Mouse (Mus musculus): ENCODE measurements around the gene Plppr3.
A peak's percentile ranks its signal among the peaks of the same experiment; 100 is the strongest.

The Plppr3 gene

GRCm38 (mm10) chr10:79852107-79852789 lies 22.2 kb downstream of the Plppr3 start:
- no peak for DNase-seq (ENCODE audit: low spot score)

- no peak for DNase-seq (ENCODE audit: low spot score)
Observed at GRCm38 (mm10) chr10:79851653-79852052, 22.8 kb downstream of the Plppr3 start.

DNA sequence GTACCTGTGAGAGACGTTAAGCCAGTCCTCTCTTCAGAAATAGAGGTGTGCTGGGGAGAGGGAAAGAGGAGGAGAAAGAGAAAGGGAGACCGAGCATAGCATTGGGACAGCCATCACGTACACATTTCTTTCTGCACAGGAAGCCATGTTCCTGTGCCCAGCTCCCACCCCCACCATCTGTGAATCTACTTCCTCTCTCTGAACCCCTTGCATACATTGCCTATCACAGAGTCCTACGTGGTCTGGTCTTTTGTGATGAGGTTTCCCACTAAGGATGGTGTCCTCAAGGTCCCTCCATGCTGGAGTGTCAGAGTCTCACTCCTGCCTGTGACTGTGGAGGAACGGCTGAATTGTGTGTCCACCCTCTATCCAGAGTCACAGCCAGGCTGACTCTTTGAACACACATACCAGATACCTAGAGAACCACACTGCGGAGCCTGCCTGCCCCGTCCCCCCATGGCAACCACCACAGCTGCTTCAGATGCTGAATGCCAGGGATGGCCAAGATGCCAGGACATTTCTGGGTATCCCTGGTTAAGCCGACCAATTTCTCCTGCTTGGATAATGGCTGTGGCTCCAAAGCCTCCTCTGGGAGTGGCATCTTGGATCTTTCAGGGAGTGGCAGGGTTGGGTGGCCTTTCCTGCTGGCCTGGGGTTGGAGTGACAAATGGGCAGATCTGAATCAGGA lies 24.3 kb downstream of the Plppr3 start:
- no peak for DNase-seq (ENCODE audit: low spot score)

DNA sequence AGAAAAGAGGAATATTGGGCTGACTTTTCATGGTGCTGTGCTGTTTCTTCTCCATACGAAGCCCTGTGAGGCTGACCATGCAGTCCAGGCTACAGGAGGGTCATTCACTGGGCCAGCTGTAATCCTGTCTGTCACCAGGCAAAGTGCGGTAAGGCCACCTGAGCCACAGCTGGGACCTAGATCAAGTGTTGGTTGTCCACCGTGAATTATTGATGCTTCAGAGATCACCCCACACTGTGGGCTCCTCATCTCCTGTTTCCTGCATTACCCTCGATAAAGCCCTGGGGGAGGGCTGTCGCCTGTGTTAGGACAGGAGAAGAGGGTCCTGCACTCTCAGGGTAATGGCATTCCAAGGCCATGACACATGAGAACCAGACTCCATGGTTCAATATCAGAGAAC lies 27.9 kb downstream of the Plppr3 start:
- DNase-seq (ENCODE audit: low spot score) = no peak

DNA sequence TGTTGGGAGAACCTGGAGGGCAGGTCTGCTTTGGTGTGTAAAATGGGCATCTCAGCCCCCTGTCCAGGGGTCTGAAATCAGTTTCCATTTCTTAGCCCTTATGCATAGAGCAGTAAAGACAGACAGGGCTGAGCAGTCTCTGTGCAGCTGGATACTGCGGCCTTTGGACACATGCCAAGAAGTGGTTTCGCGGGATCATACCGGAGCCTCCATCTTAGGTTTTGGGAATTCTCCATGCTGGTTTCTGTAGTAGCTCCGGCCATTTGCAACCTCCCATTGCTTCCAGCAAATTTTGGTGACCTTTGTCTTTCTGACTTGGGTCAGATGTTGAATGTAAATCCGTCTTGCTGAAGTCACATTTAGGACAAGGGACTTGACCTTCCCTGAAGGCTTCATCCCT lies 31.0 kb downstream of the Plppr3 start:
- no peak for DNase-seq (ENCODE audit: low spot score)

GRCm38 (mm10) chr10:79842322-79842721 lies 32.1 kb downstream of the Plppr3 start:
- no peak for DNase-seq (ENCODE audit: low spot score)

GRCm38 (mm10) chr10:79840644-79841551 lies 33.5 kb downstream of the Plppr3 start:
- no peak for DNase-seq (ENCODE audit: low spot score)

DNA sequence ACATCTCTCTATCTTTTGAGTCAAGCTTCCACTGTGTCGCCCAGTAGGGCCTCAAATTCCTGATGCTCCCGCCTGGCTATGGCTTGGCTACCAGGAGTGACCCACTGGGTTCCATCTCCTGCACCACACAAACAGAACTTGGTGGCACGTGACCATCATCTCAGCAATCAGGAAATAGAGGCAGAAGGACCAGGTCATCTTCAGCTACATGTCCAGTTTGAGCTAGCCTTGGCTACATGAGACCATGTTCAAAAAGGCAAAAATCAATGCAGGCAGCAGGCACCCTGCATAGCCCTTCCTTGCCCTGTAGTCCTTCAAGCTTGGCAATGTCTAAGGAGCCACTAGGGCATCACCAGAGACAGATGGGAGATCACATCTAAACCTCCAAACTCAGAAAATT lies 34.3 kb downstream of the Plppr3 start:
- DNase-seq (ENCODE audit: low spot score) = no peak

- DNase-seq (ENCODE audit: low spot score) = no peak
Observed at GRCm38 (mm10) chr10:79838151-79838550, 36.3 kb downstream of the Plppr3 start.

DNA sequence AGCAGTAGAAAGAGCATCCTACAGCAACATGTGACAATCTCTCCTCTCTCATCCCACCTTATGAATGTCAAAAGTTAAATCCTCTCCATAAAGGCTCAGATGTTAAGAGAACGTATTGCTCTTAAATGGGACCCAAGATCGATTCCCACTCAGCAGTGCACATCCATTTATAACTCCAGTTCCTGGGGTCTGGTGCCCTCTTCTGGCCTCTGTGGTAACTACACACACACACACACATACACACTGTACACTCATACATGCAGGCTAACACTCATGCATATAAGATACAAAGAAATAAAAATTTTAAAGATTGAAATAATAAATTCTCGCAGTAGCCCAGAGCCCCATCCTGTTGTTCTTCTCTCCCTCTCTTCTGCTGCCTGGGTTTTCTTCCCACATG lies 37.5 kb downstream of the Plppr3 start:
- DNase-seq (ENCODE audit: low spot score) = no peak

- DNase-seq (ENCODE audit: low spot score) = peak; percentile 59
Observed at GRCm38 (mm10) chr10:79834769-79835398, 39.5 kb downstream of the Plppr3 start.

DNA sequence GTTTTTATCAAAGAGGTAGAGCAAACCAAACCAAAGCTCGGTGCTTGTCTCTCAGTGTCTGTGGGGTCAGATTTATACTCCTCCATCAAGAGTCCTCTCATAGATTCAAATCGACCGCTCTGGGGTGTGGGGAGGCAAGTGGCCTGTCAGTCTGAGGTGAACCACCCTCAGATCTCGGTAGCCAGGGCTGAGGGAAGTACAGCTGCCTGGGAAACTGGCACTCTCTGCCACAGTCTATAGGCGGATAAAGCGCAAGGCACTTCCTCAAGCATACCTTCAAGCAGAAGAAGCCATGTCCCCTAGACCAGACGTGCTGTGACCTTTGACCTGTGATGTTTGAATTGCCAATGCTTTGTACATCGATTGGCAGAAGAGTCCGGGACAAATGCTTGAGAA lies 41.6 kb downstream of the Plppr3 start:
- DNase-seq (ENCODE audit: low spot score) = no peak

- DNase-seq (ENCODE audit: low spot score) = no peak
Observed at GRCm38 (mm10) chr10:79832026-79832785, 42.2 kb downstream of the Plppr3 start.

DNA sequence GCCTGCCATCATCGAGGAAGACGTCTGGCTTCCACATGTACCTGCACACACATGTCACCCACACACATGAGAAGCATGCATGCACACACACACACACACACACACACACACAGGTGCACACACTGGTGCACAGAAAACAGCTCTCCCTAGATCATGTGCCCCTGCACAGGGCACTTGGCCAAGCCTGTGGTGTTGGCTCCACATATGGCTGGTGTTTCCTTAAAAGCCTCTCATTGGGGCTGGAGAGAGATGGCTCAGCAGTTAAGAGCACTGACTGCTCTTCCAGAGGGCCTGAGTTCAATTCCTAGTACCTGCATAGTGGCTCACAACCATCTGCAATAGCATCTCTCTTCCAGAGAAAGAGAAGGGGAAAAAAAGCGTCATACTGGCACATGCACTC lies 42.9 kb downstream of the Plppr3 start:
- DNase-seq (ENCODE audit: low spot score) = no peak

DNA sequence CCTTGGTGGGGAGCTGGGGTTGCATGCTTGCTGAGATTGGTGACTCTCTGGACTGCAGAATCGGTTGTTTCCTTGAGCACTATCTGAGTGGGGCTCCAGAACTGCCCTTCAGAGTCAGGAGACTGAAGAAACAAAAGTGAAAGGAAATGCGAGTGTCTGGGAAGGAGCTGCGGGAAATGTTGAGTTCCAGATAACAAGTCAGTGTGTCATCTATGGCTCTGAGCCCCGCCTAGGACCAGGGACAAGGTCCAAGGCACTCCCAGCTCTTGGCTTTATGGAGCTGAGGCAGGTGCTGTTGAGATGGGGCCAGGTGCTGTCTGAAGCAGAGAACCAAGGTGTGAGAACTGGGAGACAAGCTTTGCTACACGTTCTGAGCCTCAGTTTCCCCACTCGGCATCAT lies 50.0 kb downstream of the Plppr3 start:
- no peak for DNase-seq (ENCODE audit: low spot score)

GRCm38 (mm10) chr10:79823011-79823410 lies 51.4 kb downstream of the Plppr3 start:
- no peak for DNase-seq (ENCODE audit: low spot score)

DNA sequence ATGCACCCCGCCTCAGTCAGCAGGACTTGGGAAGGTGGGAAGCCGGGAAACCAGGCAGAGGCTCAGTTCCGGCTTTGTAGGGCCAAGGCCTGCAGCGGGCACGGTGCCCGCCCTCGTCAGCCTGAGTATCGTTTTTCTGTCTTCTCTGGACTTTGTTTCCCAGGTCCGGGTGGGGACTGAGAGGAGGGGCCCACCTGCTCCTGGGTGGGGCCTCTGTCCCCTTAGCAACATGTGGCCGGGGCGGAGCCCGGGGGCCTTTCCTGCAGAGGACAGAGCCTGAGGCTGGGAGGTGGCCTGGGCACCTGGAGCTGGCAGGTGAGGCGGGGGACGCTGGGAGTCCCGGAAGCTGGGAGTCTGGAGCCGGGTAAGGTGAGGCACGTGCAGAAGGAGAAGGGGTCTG lies 52.1 kb downstream of the Plppr3 start:
- no peak for DNase-seq (ENCODE audit: low spot score)

DNA sequence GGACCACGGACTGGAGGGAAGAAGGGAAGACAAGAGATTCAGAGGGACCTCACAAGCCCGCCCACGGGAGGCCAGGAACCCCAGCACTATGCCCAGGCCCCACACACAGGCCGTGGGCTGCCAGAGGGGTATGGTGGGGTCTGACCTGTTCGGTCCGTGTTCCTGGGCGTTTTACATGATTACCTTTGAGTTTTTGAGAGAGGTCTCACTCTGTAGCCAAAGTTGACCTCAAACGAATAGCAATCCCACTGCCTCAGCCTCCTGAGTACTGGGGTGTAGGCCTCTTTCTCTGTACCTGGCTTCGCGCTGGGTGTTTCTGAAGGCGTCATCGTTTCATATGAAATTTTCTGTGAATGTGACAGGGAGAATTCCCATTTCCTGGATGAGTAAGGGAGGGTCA lies 52.7 kb downstream of the Plppr3 start:
- no peak for DNase-seq (ENCODE audit: low spot score)

DNA sequence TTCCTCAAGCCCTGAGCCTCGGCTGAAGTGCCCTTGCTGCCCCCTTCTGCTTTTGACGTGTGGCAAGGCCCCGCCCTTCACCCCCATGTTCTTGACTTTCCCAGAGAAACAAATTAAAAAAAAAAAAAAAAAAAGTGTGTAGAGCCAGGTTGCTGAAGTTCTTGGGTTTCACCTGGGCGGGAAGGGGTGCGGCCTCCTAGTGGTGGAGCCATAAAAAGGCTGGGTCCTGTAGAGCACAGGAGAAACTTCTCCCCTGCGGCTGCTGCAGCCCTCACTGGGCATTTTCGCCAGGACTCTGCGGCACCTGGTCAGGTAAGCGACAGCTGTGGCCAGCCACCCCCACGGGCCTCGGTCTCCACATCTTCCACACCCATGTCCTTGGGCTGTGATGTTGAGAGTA lies 53.7 kb downstream of the Plppr3 start, which contains the start of gene Misp:
Misp (plus strand) TSS at position 208 of the 400 bp plus-strand sequence.
- no peak for DNase-seq (ENCODE audit: low spot score)

GRCm38 (mm10) chr10:79820277-79820676 lies 54.2 kb downstream of the Plppr3 start:
- no peak for DNase-seq (ENCODE audit: low spot score)

DNA sequence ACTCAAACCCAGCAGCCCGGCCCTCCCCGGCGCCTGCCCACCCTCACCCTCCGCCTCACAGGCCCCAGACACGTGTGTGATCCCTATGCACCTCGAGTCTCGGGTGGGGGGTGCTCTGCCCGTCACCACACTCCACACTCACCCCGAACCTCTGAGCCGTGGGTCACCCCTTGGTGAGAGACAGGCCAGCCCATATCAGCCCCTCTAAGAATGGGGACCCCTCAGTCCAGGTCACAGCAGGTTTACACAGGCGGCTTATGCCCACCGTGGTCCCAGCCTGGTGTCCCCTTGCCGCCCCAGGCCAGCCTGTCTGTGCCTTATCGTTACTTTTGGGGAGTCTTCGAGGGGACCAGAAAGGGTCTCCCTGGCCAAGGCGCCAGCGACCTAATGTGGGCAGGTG lies 54.8 kb downstream of the Plppr3 start:
- no peak for DNase-seq (ENCODE audit: low spot score)

GRCm38 (mm10) chr10:79818225-79818624 lies 56.2 kb downstream of the Plppr3 start:
- DNase-seq (ENCODE audit: low spot score) = no peak
